Mouse (Mus musculus) MEL-GATA-1-ER (cell line): Measurements from ENCODE around the gene Bri3bp.

Source experiments
- DNase-seq: peaks from one replicate; pipeline ENCODE4 v3.0.0-alpha.2; 2012; ENCODE audit warnings: low read depth; ENCODE audit errors: extremely low read depth

Gene Bri3bp

DNA sequence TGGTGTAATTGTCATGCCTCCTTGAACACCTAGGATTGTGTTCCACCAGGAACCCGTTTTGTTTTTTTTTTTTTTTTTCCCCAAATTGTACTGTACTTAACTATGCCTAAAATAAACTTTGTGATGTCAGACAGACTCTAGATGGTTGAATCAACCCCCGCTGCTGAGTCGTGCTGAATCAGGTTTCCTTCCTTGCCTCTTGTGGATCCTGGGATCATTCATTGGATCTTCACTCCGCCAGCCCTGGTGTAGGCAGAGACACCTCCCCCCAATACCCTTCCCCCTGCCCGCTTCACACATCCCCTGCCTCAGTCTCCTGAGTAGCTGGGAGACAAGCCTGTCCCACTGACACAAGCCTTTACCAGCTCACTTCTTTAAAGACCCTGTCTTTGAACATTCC, 7.9 kb downstream of the Bri3bp start:
- no peak for DNase-seq

DNA sequence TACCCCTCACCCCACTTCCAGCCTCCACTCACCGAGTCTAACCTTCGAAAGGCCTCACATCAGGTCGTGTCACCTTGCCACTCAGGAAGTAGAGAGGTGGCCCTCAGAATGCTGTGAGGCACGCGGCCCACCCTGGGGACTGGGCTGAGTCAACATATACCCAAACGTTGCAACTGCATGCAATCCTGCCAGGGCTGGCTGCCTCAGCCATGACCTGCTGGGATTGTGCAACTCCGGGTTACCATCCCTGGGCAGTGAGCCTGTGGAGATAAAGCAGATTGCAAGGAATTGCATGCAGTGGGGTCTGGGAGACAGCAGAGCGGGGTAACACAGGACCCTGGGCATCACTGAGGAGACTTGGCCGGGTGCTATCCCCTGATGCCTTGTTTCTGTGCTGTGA, 11.2 kb downstream of the Bri3bp start:
- DNase-seq = no peak

DNA sequence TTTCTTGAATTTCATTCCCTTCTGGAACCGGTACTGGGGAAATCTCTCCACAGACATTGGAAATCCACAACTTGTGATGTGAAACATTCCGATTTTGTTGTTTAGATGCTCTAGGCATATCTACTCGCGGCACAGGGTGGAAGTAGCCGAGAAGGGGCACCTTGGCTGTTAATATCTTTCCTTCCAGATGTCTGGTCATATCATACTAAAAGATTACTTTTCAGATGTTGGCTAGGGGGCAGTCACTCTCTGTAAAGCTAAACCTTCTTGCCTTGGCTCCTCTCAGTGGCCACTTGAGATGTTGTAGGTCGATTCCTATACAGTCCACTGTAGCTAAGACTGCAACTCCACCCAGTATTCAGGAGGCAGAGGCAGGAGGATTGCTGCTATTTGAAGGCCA, 14.7 kb downstream of the Bri3bp start:
- DNase-seq = no peak

DNA sequence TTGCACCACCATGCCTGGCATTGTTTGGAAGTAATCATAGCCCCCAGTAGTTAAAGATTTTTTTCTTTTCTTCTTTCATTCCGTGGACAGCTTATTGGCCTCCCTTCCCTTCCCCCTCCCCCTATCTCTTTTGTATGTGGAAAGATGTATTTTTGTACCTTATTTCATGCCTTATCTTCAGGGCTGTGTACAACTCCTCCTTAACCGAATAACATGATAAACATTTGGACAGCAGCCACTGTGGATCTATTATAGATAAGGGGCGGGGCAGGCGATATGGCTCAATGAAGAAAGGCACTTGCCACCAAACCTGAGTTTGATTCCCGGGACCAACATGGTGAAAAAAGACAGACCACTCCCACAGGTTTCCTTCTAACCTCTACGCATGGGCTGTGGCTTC, 16.2 kb downstream of the Bri3bp start:
- no peak for DNase-seq

DNA sequence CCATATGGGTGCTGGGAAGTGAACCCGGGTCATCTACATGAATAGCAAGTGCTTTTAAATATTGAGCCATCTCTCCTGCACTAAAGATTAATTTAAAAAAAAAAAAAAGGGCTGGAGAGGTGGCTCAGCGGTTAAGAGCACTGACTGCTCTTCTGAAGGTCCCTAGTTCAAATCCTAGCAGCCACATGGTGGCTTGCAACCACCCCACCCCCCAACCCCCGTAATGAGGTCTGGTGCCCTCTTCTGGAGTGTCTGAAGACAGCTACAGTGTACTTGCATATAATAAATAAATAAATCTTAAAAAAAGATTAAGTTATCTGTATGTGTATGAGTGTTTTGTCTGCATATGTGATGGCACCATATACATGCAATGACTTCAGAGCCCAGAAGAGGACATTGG, 19.2 kb downstream of the Bri3bp start:
- DNase-seq = no peak

DNA sequence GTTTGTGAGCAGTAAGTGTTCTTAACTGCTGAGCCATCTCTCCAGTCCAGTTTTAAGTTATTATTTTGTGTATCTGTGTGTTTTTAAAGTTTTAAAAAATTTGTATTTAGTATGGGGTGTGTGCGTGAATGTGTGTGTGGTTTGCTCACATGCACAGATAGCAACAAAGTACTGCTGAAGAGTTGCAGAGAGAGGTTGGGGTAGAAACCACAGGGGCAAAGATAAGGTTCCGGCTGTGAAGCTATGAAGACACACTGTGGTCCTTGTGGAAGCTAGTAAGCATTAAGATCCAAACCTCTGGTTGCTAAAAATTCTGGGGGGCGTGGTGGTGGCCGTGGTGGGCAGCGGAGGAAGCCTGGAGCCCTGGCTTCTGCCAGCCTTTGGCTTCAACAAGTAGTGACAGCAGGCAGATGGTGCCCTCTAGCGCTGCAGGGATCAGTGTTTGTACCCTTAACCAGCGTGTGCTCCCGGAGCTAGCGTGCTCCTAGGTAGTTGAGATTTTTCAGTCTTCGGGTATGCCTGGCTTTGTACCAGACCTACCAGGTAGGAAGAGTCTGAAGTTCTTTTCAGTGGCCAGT, 20.6 kb downstream of the Bri3bp start:
- DNase-seq = peak; percentile 76

DNA sequence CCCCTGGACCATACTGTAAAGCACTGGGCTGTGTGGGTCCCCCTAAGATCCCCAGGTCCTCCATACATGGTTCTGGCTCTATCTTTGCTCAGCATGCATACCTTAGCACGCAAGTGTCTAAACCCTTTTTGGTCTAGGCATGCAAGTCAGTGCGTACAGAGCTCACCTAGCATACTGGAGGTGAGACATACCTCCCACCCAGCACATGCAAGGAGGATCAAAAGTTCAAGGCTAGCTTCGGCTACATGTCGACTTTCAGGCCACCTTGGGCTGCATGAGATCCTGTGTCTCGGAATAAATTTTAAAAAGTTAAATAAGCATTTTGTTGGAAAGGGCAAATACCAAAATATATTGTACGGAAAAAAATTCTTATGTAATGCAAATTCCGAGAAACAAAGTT, 23.8 kb downstream of the Bri3bp start:
- no peak for DNase-seq

DNA sequence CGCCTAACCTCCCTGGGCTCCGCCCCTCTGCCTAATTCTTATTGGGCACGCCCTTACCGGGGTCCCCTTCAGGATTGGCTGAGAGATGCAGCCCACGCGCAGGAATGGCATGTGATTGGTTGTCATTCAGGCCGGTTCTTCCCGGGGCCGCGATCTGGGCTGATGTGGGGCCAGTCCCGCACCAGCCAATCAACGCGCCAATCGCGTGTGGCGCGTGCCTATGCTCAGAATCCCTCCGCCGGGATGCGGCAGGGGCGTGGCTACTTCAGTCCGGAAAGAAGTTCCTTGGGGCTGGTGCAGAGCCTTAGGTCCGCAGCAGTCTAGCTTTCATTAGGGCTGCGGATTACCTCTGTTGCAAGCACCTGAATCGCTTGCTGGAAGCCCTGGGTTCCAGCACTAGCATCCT, 24.3 kb downstream of the Bri3bp start:
- peak; percentile 98 for DNase-seq

DNA sequence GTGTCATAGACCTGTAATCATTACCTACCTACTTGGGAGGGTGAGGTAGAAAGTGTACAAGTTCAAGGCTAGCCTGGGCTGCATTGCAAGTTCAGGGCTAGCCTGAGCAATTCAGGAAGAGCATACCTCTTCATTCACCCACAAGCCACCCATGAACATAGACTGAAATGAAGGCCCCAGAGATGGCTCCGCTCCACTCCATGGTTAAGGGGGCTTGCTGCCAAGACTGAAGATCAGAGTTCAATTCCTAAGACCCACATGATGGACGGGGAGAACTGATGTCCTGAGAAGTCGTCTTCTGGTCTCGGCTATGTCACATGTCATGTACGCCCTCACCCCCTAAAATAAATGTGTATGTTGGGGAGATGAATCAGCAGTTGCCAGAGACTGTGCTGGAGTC, 25.1 kb downstream of the Bri3bp start:
- DNase-seq = no peak

DNA sequence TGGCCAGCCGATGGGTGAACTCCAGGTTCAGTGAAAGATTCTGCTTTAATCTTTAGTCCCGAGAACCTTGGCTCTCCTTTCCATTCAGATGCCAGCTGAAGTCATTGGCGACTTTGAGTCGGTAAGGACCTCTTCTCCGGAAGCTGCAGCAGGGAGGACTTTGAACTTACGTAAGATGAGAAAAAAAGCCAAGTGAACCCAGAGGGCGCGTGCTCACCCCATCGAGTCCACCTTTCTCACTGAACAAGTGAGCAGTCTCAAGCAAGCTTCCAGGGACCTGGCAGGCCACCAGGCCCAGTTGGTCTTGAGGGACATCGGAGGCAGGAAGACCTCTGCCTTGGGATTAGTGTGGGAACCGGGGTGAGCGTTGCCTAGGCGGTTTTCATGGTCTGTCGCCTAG, 25.9 kb downstream of the Bri3bp start:
- DNase-seq = no peak

DNA sequence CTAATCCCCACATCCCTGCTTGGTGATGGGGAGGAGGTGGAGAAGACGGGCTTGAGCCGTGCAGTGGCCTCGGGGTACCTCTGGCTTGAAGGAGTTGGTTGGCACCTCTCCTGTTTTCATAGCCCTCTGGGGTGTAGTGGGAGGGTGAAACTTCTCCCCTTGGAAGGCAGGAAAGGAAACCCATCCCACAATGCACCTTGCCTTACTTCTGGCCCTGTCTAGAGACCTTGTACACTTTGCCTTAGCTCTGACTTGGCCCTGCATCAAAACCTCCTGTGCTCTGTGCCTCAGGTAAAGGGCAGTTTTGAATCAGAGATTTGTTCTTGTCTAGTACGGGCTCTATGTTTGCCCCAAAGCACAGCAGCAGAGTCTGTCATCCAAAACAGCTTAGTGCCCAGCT, 29.3 kb downstream of the Bri3bp start:
- DNase-seq = no peak

DNA sequence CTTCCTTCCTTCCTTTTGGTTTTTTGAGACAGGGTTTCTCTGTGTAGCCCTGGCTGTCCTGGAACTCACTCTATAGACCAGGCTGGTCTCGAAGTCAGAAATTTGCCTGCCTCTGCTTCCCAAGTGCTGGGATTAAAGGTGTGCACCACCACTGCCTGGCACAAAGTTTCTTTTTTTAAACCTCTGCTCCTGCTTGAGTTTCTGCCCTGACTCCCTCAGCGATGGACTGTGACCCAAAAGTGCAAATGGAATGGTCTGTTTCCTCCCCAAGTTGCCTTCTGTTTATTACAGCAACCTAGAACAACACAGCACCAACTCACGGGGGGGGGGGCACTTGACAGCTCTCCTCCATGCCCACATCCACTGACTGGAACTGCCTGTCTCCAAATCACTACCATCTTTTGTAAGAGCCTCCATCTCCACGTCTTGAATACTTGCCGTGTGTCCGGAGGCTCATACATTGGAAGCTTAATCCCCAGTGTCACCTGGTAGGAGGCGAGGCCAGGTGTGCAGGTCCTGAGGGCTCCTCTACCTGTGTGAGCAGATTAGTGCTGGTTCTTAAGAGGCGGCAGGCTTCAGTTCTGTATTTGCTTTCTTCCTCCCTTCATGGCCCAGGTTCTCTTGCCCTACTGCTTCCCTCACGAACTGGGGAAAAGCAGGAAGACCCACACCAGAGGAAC, 31.6 kb downstream of the Bri3bp start:
- no peak for DNase-seq

DNA sequence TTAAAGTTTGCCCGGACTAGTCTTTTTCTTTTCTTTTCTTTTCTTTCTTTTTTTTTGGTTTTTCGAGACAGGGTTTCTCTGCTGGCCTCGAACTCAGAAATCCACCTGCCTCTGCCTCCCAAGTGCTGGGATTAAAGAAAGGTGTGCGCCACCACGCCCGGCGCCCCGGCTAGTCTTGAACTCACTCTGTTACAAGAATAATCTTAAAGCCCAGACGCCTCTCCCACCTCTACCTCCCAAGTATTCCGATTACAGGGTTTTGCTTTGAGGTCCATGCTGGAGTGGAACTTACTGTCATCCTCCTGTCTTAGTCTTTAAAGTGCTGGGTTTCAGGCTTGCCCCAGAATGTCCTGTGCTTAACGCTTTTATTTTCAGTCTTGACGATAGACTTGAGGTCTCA, 33.7 kb downstream of the Bri3bp start:
- no peak for DNase-seq

DNA sequence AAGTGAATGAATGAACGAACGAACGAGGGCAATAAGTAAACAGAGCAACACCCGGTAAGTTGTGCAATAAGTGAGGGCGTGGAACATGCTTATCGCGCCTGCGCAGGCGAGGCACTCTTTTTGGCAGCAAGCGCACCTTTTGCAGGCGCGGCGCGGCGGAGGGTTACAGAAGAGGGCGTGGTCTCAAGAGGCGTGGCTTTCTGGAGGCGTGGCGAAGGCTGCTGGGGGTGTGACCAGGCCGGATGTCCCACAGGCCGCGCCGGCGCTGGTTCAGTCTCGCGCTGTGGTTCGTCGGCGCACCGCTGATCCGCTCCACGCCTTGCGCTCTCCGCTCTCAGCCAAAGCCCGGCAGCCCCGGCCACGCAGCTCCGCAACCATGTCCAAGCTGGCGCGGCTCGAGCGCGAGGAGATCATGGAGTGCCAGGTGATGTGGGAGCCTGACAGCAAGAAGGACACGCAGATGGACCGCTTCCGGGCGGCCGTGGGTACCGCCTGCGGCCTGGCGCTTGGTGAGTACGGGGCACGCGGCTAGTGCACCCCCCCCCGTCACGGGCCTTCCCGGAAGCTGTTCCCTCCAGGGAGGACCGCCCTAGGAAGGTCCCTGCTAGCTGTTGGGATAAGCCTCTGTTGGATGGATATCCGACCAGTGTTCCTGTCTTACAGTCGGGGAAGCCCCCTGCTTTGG, 34.4 kb downstream of the Bri3bp start, which contains the start of gene Aacs:
Gene Aacs (plus strand): TSS at position 214 of the 685 bp plus-strand sequence.
- DNase-seq = peak; percentile 78

DNA sequence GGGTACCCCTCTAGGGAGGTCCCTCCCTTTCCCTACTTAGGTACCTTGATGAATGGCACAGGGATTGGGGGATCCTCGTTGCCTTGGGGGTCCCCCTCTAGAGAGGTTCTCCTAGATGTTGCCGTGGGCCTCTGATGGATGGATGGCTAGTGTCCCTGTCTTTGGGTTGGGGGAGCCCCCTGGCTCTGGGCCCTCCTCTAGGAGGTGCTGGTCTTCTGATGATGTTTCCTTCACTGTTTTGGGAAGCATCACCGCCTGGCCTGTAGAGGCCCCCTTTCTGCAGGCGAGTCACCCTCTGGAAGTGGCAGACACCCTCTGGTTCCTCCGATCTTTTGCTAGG, 34.9 kb downstream of the Bri3bp start:
- DNase-seq = no peak

DNA sequence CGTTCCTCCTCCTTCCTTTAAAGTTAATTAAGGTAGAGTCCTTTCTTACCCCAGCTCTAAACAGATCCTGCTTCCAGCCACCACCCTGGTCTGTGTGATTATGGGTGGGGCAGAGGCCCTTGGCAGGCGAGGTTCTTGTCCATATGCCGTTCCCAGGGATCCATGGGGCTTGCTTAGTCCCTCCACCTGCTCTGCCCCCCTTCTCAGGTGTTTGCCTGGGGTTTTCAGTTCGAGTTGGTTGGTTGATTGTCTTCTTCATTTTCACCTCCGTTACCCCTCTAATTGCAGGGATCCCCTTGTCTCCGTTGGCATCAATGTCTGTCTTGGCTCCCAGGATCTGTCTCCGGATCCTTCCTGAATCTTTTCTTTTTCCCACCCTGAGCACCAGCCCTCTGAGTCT, 35.4 kb downstream of the Bri3bp start:
- DNase-seq = no peak

DNA sequence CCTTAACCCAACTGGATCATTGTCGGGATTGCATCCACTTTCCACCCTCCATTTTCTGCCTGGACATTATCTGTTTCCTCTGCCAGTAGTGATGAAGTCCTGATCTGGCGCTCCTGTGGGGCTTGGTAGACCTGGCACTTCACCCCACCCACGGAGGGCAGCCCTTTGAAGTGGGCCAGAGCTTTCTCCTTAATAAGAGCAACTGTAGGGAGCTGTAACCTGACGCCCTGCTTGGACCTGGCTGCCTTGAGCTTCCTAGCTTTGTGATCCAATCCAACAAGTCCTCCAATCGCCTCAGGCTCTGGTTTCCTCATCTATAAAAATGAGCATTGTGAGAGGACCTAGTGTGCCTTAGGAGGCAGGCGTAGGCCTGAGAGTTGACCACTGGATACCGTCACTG, 36.2 kb downstream of the Bri3bp start:
- DNase-seq = no peak

DNA sequence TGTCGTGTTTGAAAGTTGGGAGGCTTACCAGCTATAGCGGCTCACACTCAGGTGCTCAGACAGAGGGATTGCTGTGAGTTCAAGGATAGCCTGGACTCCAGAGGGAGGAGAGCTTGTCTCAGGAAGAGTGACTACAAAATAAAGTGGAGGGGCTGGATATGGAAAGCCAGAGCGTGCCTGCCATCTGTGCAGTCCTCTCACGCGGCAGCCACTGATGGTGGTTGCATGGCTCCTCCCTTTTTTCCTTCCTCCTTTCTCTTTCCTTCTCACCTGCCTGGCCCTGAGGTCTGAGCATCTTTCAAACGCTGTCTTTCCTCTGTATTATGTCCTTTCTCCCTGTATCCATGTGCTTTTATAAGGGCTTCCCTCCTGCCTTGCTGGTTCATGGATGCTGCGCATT, 36.7 kb downstream of the Bri3bp start:
- DNase-seq = no peak

DNA sequence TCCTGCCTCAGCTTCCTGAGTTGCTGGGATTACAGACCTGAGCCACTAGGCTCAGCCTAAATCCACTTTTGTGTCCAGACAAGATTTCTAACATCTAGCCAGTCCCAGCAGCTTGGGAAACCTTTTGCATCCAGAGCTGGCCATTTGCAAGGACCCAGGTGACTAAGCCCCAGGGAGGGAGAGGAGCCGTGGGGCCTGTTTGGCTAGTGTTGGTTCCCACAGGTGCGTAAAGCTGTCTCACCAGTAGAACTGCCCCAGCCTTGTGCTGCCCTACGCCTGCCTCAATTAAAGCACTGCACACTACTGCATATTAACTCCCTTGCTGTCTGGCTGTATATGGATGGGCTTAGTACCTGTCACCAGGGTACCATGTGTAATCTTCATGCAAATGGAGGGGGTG, 38.0 kb downstream of the Bri3bp start:
- DNase-seq = no peak

DNA sequence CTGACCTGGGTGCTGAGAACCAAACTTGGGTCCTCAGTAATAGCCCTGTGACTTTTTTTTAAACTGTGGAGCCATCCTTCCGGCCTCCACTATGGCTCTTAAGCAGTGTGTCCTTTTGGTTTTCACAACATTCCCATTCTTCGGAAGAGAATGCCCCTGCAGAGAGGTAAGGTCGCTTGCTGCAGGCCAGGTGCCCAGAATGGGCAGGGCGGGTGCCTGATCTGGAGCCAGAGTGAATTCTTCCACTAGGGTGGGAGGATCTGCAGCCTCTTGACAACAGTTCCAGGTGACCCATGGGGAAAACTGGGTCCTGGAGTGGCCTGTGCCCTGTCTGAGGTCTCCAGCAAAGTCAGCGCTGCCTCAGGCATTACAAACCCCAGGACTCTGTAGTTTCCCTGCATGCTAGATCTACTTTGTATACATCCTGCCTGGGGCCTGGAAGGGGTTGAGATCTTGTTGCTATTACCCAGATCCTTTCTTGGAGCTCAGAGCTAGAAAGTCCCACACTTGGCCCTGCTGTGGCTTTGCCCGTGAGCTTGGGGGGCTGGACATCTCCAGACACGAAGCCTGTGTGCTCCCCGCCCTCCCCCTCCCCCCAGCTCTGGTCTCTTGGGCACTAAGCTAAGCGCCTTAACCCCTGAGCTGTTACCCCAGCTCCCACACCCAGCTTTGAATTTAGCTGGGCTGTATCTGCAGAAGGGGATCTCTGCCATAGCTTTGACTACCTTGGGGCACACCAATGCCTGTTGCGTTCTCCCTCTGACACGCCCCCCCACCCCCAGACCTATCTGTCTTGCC, 39.3 kb downstream of the Bri3bp start:
- no peak for DNase-seq

DNA sequence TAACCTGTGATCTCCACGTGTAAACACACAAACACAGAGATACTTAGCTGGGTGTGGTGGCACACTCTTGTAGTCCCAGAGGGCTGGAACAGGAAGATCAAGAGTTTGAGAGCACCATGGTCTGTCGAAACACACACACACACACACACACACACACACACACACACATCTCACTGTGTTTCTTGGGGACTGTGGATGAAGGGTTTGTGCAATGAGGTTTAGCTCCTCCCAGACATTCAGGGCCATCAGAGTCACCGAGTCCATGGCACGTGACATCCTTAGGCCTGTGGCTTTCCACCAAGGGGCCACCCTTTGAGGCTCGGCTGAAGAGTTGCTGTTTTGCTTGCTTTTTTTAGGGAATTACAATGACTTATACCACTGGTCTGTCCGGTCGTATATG, 41.1 kb downstream of the Bri3bp start:
- no peak for DNase-seq
